Mouse (Mus musculus) intestine, postnatal 0 days (tissue): ENCODE measurements around the gene Pde4d. TPM values are rescaled to one million over a fixed set of nuclear protein-coding genes. Genes with fewer than 3 reads are reported as not detected.

Experiments
- ATAC-seq: fragments of 200-750 bp; cut with Nextera tagmentation; 2 replicates; pipeline ENCODE4 v1.8.0; 2017; ENCODE audit warnings: mild to moderate bottlenecking, moderate TSS enrichment, moderate library complexity
- H3K27ac ChIP-seq: fragments of 300-500 bp; sonication (generic); 2 replicates; pipeline ENCODE4 v1.5.1; 2014; ENCODE audit warnings: mild to moderate bottlenecking, low read depth, low read length, moderate library complexity
- H3K27me3 ChIP-seq: fragments of 300-500 bp; sonication (generic); replicated peaks from 2 replicates; pipeline ENCODE4 v1.6.1; 2014; ENCODE audit warnings: low read length, mixed read lengths; ENCODE audit not compliant: control insufficient read depth, insufficient read depth
- H3K36me3 ChIP-seq: fragments of 300-500 bp; sonication (generic); 2 replicates; pipeline ENCODE4 v1.6.1; 2014; ENCODE audit warnings: mild to moderate bottlenecking, moderate library complexity; ENCODE audit not compliant: control insufficient read depth, insufficient read depth
- H3K4me1 ChIP-seq: fragments of 300-500 bp; sonication (generic); replicated peaks from 2 replicates; pipeline ENCODE4 v1.6.1; 2014; ENCODE audit warnings: antibody characterized with exemption, low read length, mixed read lengths; ENCODE audit not compliant: control insufficient read depth, insufficient read depth
- H3K4me2 ChIP-seq: fragments of 300-500 bp; sonication (generic); replicated peaks from 2 replicates; pipeline ENCODE4 v1.6.1; 2014; ENCODE audit warnings: low read depth, mild to moderate bottlenecking, moderate library complexity
- H3K4me3 ChIP-seq: fragments of 300-500 bp; sonication (generic); 2 replicates; pipeline ENCODE4 v1.5.1; 2014; ENCODE audit warnings: low read depth, low read length
- H3K9ac ChIP-seq: fragments of 300-500 bp; sonication (generic); 2 replicates; pipeline ENCODE4 v1.6.1; 2014; ENCODE audit warnings: mild to moderate bottlenecking, low read depth, low read length
- H3K9me3 ChIP-seq: fragments of 300-500 bp; sonication (generic); 2 replicates; pipeline ENCODE4 v1.6.1; 2016; ENCODE audit warnings: mixed run types; ENCODE audit not compliant: control insufficient read depth
- CTCF ChIP-seq: sonication (generic); IDR thresholded peaks from 2 replicates; pipeline ENCODE4 v1.5.1; 2016; ENCODE audit warnings: low read depth, mild to moderate bottlenecking, control low read depth, antibody characterized with exemption, moderate library complexity
- WGBS: fragments of 180-500 bp; shearing (Covaris S2); extraction: QIAGEN DNeasy Blood & Tissue Kit; methylation state at CpG from one replicate; pipeline ENCODE4 v1.1.7; 2014; 5-methylcytosine and 5-hydroxymethylcytosine counted together
- polyA plus RNA-seq: library from polyadenylated mRNA; unstranded; fragments of >200 nt; fragmentation: Nextera tagmentation; extraction: Ambion mirVana; gene quantifications from 2 replicates; pipeline ENCODE4 v1.2.1, GENCODE M21; 2015

The Pde4d gene
- polyA plus RNA-seq, 1 experiment from 2014 or later = 17.8 TPM

GRCm38 (mm10) chr13:108485036-108485435 is 35.3 kb downstream of the Pde4d start:
- TF ChIP-seq CTCF = 0 out of 2 replicates have a peak, but pooled peaks have one; percentile 13
- Histone ChIP-seq H3K4me2 (no peak overlapping the region), H3K9ac (no peak overlapping the region), H3K9me3 (no peaks in the 10 kb centered on the region), H3K36me3 (no peaks in the 10 kb centered on the region), H3K4me1 (no peaks in the 10 kb centered on the region; the same call in 1 of the 2 replicates), H3K4me3 (no peak overlapping the region), H3K27ac (no peak overlapping the region), H3K27me3 (no peaks in the 10 kb centered on the region)
- 68% methylated on average over 6 of the region's 6 CpGs for WGBS
- no peak for ATAC-seq

- H3K27me3 ChIP-seq = no peaks in the 10 kb centered on the region
- no peak overlapping the region for H3K9ac ChIP-seq
- no peak overlapping the region for H3K4me2 ChIP-seq
- no peaks in the 10 kb centered on the region for H3K9me3 ChIP-seq
- H3K4me3 ChIP-seq = no peak overlapping the region
- no peak for ATAC-seq
- H3K27ac ChIP-seq = no peak overlapping the region
- H3K36me3 ChIP-seq = no peaks in the 10 kb centered on the region
- WGBS = 97% methylated on average over 3 of the region's 3 CpGs
- H3K4me1 ChIP-seq = no peaks in the 10 kb centered on the region; the same call in 1 of the 2 replicates
- no peak for TF ChIP-seq CTCF
Observed at GRCm38 (mm10) chr13:108487066-108487465, 37.3 kb downstream of the Pde4d start.

GRCm38 (mm10) chr13:108489825-108490224 is 40.1 kb downstream of the Pde4d start:
- ATAC-seq = peak; percentile 73
- H3K27me3 ChIP-seq = no peaks in the 10 kb centered on the region
- no peak overlapping the region for H3K4me2 ChIP-seq

GRCm38 (mm10) chr13:108490872-108491271 is 41.1 kb downstream of the Pde4d start:
- no peaks in the 10 kb centered on the region for H3K9me3 ChIP-seq
- H3K36me3 ChIP-seq = no peaks in the 10 kb centered on the region
- no peak for TF ChIP-seq CTCF
- H3K4me3 ChIP-seq = no peak overlapping the region
- ATAC-seq = no peak
- no peaks in the 10 kb centered on the region for H3K4me1 ChIP-seq
- WGBS = 84% methylated on average over 2 of the region's 2 CpGs
- H3K27ac ChIP-seq = no peak overlapping the region
- no peak overlapping the region for H3K9ac ChIP-seq
- no peaks in the 10 kb centered on the region for H3K27me3 ChIP-seq
- no peak overlapping the region for H3K4me2 ChIP-seq

More at GRCm38 (mm10) chr13:108489825-108490224, 40.1 kb downstream of the Pde4d start:
- Histone ChIP-seq H3K9ac (no peak overlapping the region), H3K27ac (no peak overlapping the region), H3K36me3 (no peaks in the 10 kb centered on the region), H3K9me3 (no peaks in the 10 kb centered on the region), H3K4me3 (no peak overlapping the region), H3K4me1 (no peaks in the 10 kb centered on the region; the same call in 1 of the 2 replicates)
- no peak for TF ChIP-seq CTCF

GRCm38 (mm10) chr13:108492886-108493285 is 43.1 kb downstream of the Pde4d start:
- H3K27me3 ChIP-seq = no peaks in the 10 kb centered on the region
- H3K27ac ChIP-seq = no peak overlapping the region
- no peak overlapping the region for H3K9ac ChIP-seq
- no peaks in the 10 kb centered on the region for H3K4me1 ChIP-seq
- no peak for TF ChIP-seq CTCF
- H3K36me3 ChIP-seq = no peaks in the 10 kb centered on the region
- no peak overlapping the region for H3K4me3 ChIP-seq
- ATAC-seq = no peak
- no peaks in the 10 kb centered on the region for H3K9me3 ChIP-seq
- no peak overlapping the region for H3K4me2 ChIP-seq

- H3K27ac ChIP-seq = peak overlapping the region; percentile 22; the same call in 1 of the 2 replicates
- H3K36me3 ChIP-seq = no peaks in the 10 kb centered on the region
- no peak overlapping the region for H3K4me3 ChIP-seq
- H3K4me2 ChIP-seq = no peak overlapping the region
- no peak for TF ChIP-seq CTCF
- H3K4me1 ChIP-seq = no peaks in the 10 kb centered on the region
- WGBS = 35% methylated on average over 2 of the region's 2 CpGs
- H3K9me3 ChIP-seq = no peaks in the 10 kb centered on the region
- ATAC-seq = peak; percentile 58
- H3K9ac ChIP-seq = no peak overlapping the region
- no peaks in the 10 kb centered on the region for H3K27me3 ChIP-seq
Observed at GRCm38 (mm10) chr13:108494365-108494764, 44.6 kb downstream of the Pde4d start.

GRCm38 (mm10) chr13:108497768-108498167 is 48.0 kb downstream of the Pde4d start:
- H3K4me1 ChIP-seq = no peaks in the 10 kb centered on the region
- WGBS = 21% methylated on average over 8 of the region's 8 CpGs
- H3K27me3 ChIP-seq = no peaks in the 10 kb centered on the region
- peak overlapping the region; percentile 96 for H3K27ac ChIP-seq
- no peaks in the 10 kb centered on the region for H3K9me3 ChIP-seq
- TF ChIP-seq CTCF = no peak
- peak overlapping the region; percentile 36 for H3K4me3 ChIP-seq
- no peak for ATAC-seq
- peak overlapping the region; percentile 73 for H3K4me2 ChIP-seq
- no peaks in the 10 kb centered on the region for H3K36me3 ChIP-seq
- peak overlapping the region; percentile 63 for H3K9ac ChIP-seq
